Mouse (Mus musculus) yolk sac, embryonic 10.5 days (tissue): ENCODE measurements around the gene Laptm4a.

Experiments used
- DNase-seq: peaks from one replicate; pipeline ENCODE4 v3.0.0-alpha.2; 2017; ENCODE audit warnings: low spot score

Gene Laptm4a

GRCm38 (mm10) chr12:8921394-8922368 lies at the start of gene Laptm4a:
TSS of gene Laptm4a (plus strand) at chr12:8921664.
- peak; percentile 98 for DNase-seq

GRCm38 (mm10) chr12:8875583-8875982 lies 45.9 kb upstream of the Laptm4a start:
- no peak for DNase-seq

GRCm38 (mm10) chr12:8876865-8877264 lies 44.6 kb upstream of the Laptm4a start:
- DNase-seq = no peak

GRCm38 (mm10) chr12:8877413-8877812 lies 44.1 kb upstream of the Laptm4a start:
- DNase-seq = no peak

GRCm38 (mm10) chr12:8878752-8879151 lies 42.7 kb upstream of the Laptm4a start:
- no peak for DNase-seq

GRCm38 (mm10) chr12:8879389-8879788 lies 42.1 kb upstream of the Laptm4a start:
- no peak for DNase-seq

GRCm38 (mm10) chr12:8881736-8882135 lies 39.7 kb upstream of the Laptm4a start:
- no peak for DNase-seq

GRCm38 (mm10) chr12:8882376-8882775 lies 39.1 kb upstream of the Laptm4a start:
- peak; percentile 56 for DNase-seq

- no peak for DNase-seq
Measured at GRCm38 (mm10) chr12:8884426-8885145, 36.9 kb upstream of the Laptm4a start.

- DNase-seq = no peak
Measured at GRCm38 (mm10) chr12:8885146-8885543, 36.3 kb upstream of the Laptm4a start.

- DNase-seq = no peak
Measured at GRCm38 (mm10) chr12:8885950-8886349, 35.5 kb upstream of the Laptm4a start.

GRCm38 (mm10) chr12:8888445-8888844 lies 33.0 kb upstream of the Laptm4a start:
- DNase-seq = no peak

GRCm38 (mm10) chr12:8889117-8889665 lies 32.3 kb upstream of the Laptm4a start:
- peak; percentile 63 for DNase-seq

GRCm38 (mm10) chr12:8892876-8893532 lies 28.5 kb upstream of the Laptm4a start:
- DNase-seq = no peak

- DNase-seq = no peak
Measured at GRCm38 (mm10) chr12:8897140-8897539, 24.3 kb upstream of the Laptm4a start.

- DNase-seq = no peak
Measured at GRCm38 (mm10) chr12:8898879-8899785, 22.3 kb upstream of the Laptm4a start.

- DNase-seq = no peak
Measured at GRCm38 (mm10) chr12:8900107-8900698, 21.3 kb upstream of the Laptm4a start.

- DNase-seq = peak; percentile 42
Measured at GRCm38 (mm10) chr12:8900919-8901663, 20.4 kb upstream of the Laptm4a start.

GRCm38 (mm10) chr12:8901934-8902333 lies 19.5 kb upstream of the Laptm4a start:
- no peak for DNase-seq

- no peak for DNase-seq
Measured at GRCm38 (mm10) chr12:8902479-8902878, 19.0 kb upstream of the Laptm4a start.
